Mouse (Mus musculus) olfactory bulb, adult 2 months (tissue): Measurements from ENCODE around the gene Atxn7l3.

Experiments
- CTCF ChIP-seq: fragments of 200-500 bp; IDR thresholded peaks from 2 replicates; pipeline ENCODE4 v1.5.1; 2012; ENCODE audit warnings: low read depth, mild to moderate bottlenecking, low read length, moderate library complexity; ENCODE audit not compliant: insufficient read depth
- POLR2A ChIP-seq: fragments of 200-500 bp; IDR thresholded peaks from 2 replicates; pipeline ENCODE4 v1.6.1; 2012; ENCODE audit warnings: mild to moderate bottlenecking, low read depth, low read length, moderate library complexity; ENCODE audit not compliant: insufficient read depth

- no peak for TF ChIP-seq POLR2A
- no peak for TF ChIP-seq CTCF
These were observed 20.0 kb downstream of the Atxn7l3 start for GRCm38 (mm10) chr11:102276411-102276915.
